Mouse (Mus musculus) limb, embryonic 15.5 days (tissue): ENCODE data around the gene Fam169b. TPM values are rescaled to one million over a fixed set of nuclear protein-coding genes. Genes with fewer than 3 reads are reported as not detected.

ENCODE experiments used
- ATAC-seq: fragments of 200-750 bp; cut with Nextera tagmentation; 2 replicates; pipeline ENCODE4 v1.8.0; 2017; ENCODE audit warnings: low read depth, moderate TSS enrichment; ENCODE audit not compliant: insufficient number of reproducible peaks, low FRiP score, low TSS enrichment
- H3K27ac ChIP-seq: fragments of 300-500 bp; sonication (generic); 2 replicates; pipeline ENCODE4 v1.5.1; 2015; ENCODE audit warnings: moderate library complexity, mild to moderate bottlenecking, inconsistent platforms
- H3K27me3 ChIP-seq: fragments of 300-500 bp; sonication (generic); 2 replicates; pipeline ENCODE4 v1.6.1; 2015; ENCODE audit warnings: inconsistent platforms
- H3K36me3 ChIP-seq: fragments of 300-500 bp; sonication (generic); 2 replicates; pipeline ENCODE4 v1.6.1; 2015; ENCODE audit warnings: inconsistent platforms
- H3K4me1 ChIP-seq: fragments of 300-500 bp; sonication (generic); 2 replicates; pipeline ENCODE4 v1.6.1; 2015; ENCODE audit warnings: inconsistent platforms
- H3K4me2 ChIP-seq: fragments of 300-500 bp; sonication (generic); 2 replicates; pipeline ENCODE4 v1.6.1; 2015; ENCODE audit warnings: mild to moderate bottlenecking, inconsistent platforms
- H3K4me3 ChIP-seq: fragments of 300-500 bp; sonication (generic); 2 replicates; pipeline ENCODE4 v1.5.1; 2015; ENCODE audit warnings: mild to moderate bottlenecking, inconsistent platforms
- H3K9ac ChIP-seq: fragments of 300-500 bp; sonication (generic); 2 replicates; pipeline ENCODE4 v1.6.1; 2015; ENCODE audit warnings: inconsistent platforms
- H3K9me3 ChIP-seq: fragments of 300-500 bp; sonication (generic); 2 replicates; pipeline ENCODE4 v1.6.1; 2016; ENCODE audit warnings: inconsistent platforms
- WGBS: fragments of 180-500 bp; shearing (Covaris S2); methylation state at CpG from one replicate; pipeline ENCODE4 v1.1.7; 2015; 5-methylcytosine and 5-hydroxymethylcytosine counted together
- polyA plus RNA-seq: library from polyadenylated mRNA; unstranded; fragments of >200 nt; fragmentation: Nextera tagmentation; extraction: Ambion mirVana; gene quantifications from 2 replicates; pipeline ENCODE4 v1.2.1, GENCODE M21; 2015

The Fam169b gene
- polyA plus RNA-seq = 0.96 and 1.9 TPM in 2 replicates

- no peak within 1 kb of the TSS for H3K4me2 ChIP-seq
- no peaks in the 10 kb centered on the region for H3K36me3 ChIP-seq
- H3K9me3 ChIP-seq = no peaks in the 10 kb centered on the region
- no peak within 1 kb of the TSS for H3K4me3 ChIP-seq
- H3K4me1 ChIP-seq = peaks cover 30% of the 10 kb centered on the region
- no peak for ATAC-seq
- H3K27me3 ChIP-seq = no peaks in the 10 kb centered on the region
- H3K27ac ChIP-seq = no peak within 1 kb of the TSS
- H3K9ac ChIP-seq = no peak within 1 kb of the TSS
Measured at GRCm38 (mm10) chr7:68273515-68273914, at the start of gene Fam169b. Gene Fam169b, plus strand, starts transcription at chr7:68273839.

DNA sequence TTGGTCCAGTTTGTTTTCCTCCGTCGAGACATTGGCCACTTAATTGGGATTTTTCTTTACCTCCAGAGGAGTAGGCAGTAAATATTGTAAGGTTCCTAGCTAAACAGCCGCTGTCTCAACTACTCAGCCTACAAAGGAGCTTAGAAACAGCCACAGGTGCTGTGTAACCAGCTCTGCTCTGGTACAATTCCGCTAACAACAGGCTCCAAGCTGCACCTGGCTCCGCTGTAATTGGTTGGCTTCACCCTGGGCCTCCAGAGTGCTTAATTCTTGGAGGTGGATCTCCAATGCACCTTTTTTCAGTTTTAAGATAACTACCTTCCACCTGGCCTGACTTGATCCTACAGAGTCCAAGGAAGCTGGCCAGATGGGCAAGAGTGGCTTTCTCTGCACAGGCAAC lies 49.6 kb upstream of the Fam169b start:
- H3K4me2 ChIP-seq = no peak overlapping the region
- ATAC-seq = no peak
- 68% methylated on average over 5 of the region's 5 CpGs for WGBS

GRCm38 (mm10) chr7:68225427-68226054 lies 48.1 kb upstream of the Fam169b start:
- H3K27ac ChIP-seq = no peak overlapping the region
- peaks cover 67% of the 10 kb centered on the region for H3K36me3 ChIP-seq
- no peaks in the 10 kb centered on the region for H3K9me3 ChIP-seq
- 86% methylated on average over 9 of the region's 9 CpGs for WGBS
- H3K27me3 ChIP-seq = no peaks in the 10 kb centered on the region
- H3K4me1 ChIP-seq = peaks cover 26% of the 10 kb centered on the region
- no peak overlapping the region for H3K4me3 ChIP-seq
- ATAC-seq = no peak
- H3K4me2 ChIP-seq = no peak overlapping the region
- H3K9ac ChIP-seq = no peak overlapping the region

More for the DNA sequence above, 49.6 kb upstream of the Fam169b start:
- H3K9ac ChIP-seq = no peak overlapping the region
- H3K4me1 ChIP-seq = peaks cover 29% of the 10 kb centered on the region
- no peak overlapping the region; the same call in 1 of the 2 replicates for H3K27ac ChIP-seq
- H3K36me3 ChIP-seq = peaks cover 66% of the 10 kb centered on the region
- H3K4me3 ChIP-seq = no peak overlapping the region
- no peaks in the 10 kb centered on the region for H3K9me3 ChIP-seq
- H3K27me3 ChIP-seq = no peaks in the 10 kb centered on the region

DNA sequence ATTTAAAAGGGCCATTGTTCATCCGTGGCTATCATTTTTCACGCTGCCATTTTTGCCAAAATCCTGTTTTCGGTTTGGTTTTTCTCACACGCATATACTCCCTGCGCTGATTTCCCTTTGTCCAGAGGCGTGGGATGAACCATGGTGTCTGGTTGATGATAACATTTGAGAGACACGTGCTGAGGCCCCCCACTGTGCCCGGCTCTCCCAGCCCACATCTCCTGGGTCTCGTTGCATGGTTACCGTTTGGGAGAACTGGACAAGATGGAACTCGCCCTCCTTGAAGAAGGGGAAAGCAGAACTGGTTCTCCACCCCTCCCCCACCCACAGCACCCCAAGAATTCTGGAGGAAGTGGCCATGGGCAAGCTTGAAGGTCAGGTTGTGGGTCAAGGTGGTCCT lies 46.6 kb upstream of the Fam169b start:
- H3K9ac ChIP-seq = no peak overlapping the region
- no peak overlapping the region for H3K27ac ChIP-seq
- peaks cover 69% of the 10 kb centered on the region for H3K36me3 ChIP-seq
- no peaks in the 10 kb centered on the region for H3K27me3 ChIP-seq
- no peak overlapping the region for H3K4me3 ChIP-seq
- 72% methylated on average over 11 of the region's 11 CpGs for WGBS
- no peak for ATAC-seq
- peaks cover 26% of the 10 kb centered on the region for H3K4me1 ChIP-seq
- H3K4me2 ChIP-seq = no peak overlapping the region
- no peaks in the 10 kb centered on the region for H3K9me3 ChIP-seq

GRCm38 (mm10) chr7:68227621-68228020 lies 46.0 kb upstream of the Fam169b start:
- H3K27ac ChIP-seq = no peak overlapping the region
- no peak overlapping the region for H3K4me2 ChIP-seq
- H3K9me3 ChIP-seq = no peaks in the 10 kb centered on the region
- no peak overlapping the region for H3K4me3 ChIP-seq
- 70% methylated on average over 4 of the region's 4 CpGs for WGBS
- no peak overlapping the region for H3K9ac ChIP-seq
- H3K4me1 ChIP-seq = peaks cover 26% of the 10 kb centered on the region
- H3K27me3 ChIP-seq = no peaks in the 10 kb centered on the region
- no peak for ATAC-seq
- H3K36me3 ChIP-seq = peaks cover 67% of the 10 kb centered on the region

DNA sequence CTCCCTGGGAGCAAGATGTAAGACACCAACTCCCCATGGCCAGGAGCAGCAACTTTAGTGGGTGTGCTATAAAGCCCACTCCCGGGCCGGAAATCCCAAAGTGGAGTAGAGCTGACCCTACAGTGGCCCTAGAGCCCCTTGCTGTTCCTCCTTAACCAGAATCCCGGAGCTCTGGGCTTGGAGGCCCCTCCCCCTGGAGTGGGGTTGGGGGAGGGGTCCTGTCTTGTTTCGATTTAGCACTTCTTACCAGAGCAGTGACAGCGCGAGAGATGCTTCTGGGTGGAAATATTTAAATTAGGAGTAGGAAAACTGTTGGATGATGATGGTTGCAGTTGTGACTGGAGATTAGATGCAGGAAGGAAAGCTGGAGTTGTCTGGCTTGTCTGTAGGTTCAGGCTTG lies 45.1 kb upstream of the Fam169b start:
- Histone ChIP-seq H3K4me1 (peaks cover 22% of the 10 kb centered on the region), H3K9me3 (no peaks in the 10 kb centered on the region), H3K27me3 (no peaks in the 10 kb centered on the region), H3K36me3 (peaks cover 63% of the 10 kb centered on the region), H3K4me3 (no peak overlapping the region), H3K4me2 (no peak overlapping the region), H3K9ac (no peak overlapping the region), H3K27ac (0 out of 2 replicates have a peak overlapping the region, but pooled peaks have one; percentile 22)
- ATAC-seq = no peak
- 40% methylated on average over 6 of the region's 6 CpGs for WGBS

- H3K27ac ChIP-seq = no peak overlapping the region
- peaks cover 44% of the 10 kb centered on the region for H3K36me3 ChIP-seq
- no peak overlapping the region for H3K9ac ChIP-seq
- H3K9me3 ChIP-seq = no peaks in the 10 kb centered on the region
- ATAC-seq = no peak
- H3K4me2 ChIP-seq = no peak overlapping the region
- WGBS = 87% methylated on average over 9 of the region's 9 CpGs
- no peaks in the 10 kb centered on the region for H3K27me3 ChIP-seq
- H3K4me3 ChIP-seq = no peak overlapping the region
- H3K4me1 ChIP-seq = peaks cover 22% of the 10 kb centered on the region
Measured at GRCm38 (mm10) chr7:68230831-68231230, 42.8 kb upstream of the Fam169b start.

DNA sequence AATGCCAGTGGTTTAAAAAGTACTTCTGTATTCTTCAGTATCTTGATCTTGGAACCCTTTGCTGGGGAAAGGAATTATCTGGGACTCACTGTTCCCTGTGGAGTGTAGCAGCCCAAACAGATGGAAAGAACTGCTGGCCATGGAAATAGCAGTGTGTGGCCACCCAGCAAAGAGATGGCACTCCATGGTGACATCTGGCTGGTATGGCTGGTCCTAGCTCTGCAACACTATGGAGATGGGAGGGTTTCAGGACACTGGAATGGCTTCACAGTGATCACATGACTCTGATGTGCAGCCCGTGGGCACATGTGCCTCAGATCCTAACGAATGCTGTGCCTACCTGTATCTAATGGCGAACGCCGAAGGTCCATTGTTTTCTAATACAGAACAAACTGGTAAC lies 41.1 kb upstream of the Fam169b start:
- Histone ChIP-seq H3K27me3 (no peaks in the 10 kb centered on the region), H3K4me1 (peaks cover 18% of the 10 kb centered on the region), H3K27ac (peak overlapping the region; percentile 33; the same call in 1 of the 2 replicates), H3K9ac (no peak overlapping the region), H3K9me3 (no peaks in the 10 kb centered on the region), H3K4me2 (no peak overlapping the region), H3K36me3 (peaks cover 29% of the 10 kb centered on the region), H3K4me3 (no peak overlapping the region)
- no peak for ATAC-seq
- WGBS = 84% methylated on average over 5 of the region's 5 CpGs

DNA sequence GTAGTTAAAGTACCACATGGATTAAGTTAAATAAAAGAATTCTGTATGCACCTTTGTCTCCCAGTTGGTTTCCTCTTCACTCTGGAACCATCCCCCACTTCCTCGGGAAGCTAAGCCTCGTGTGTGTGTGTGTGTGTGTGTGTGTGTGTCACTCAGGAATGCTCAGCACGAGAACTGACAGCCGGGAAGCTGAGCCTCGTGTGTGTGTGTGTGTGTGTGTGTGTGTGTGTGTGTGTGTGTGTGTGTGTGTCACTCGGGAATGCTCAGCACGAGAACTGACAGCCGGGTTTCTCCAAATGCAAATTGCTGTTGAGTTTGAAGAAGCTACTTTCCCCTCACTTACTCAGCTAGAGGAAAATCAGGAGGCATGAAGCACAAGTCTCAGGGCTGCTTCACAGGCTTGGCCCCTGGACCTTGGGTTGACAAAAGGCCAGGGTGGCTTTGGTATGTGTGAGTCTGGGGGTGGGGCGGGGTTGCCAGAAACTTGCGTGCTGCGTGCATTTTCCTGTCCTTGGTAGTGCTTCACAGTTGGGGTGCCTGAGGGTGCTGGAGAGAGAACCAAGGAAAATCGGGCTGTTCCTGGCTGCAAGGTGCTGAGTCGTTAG lies 39.9 kb upstream of the Fam169b start:
- Histone ChIP-seq H3K4me2 (no peak overlapping the region), H3K27me3 (no peaks in the 10 kb centered on the region), H3K4me1 (peaks cover 13% of the 10 kb centered on the region), H3K4me3 (no peak overlapping the region), H3K27ac (peak overlapping the region; percentile 43; the same call in 1 of the 2 replicates), H3K9me3 (no peaks in the 10 kb centered on the region), H3K36me3 (peaks cover 24% of the 10 kb centered on the region), H3K9ac (no peak overlapping the region)
- ATAC-seq = no peak
- WGBS = 24% methylated on average over 13 of the region's 13 CpGs

- H3K4me1 ChIP-seq = peaks cover 13% of the 10 kb centered on the region
- no peaks in the 10 kb centered on the region for H3K27me3 ChIP-seq
- WGBS = 67% methylated on average over 8 of the region's 8 CpGs
- H3K36me3 ChIP-seq = no peaks in the 10 kb centered on the region
- no peak for ATAC-seq
- H3K9me3 ChIP-seq = no peaks in the 10 kb centered on the region
- H3K27ac ChIP-seq = no peak overlapping the region
- no peak overlapping the region for H3K4me3 ChIP-seq
- no peak overlapping the region for H3K4me2 ChIP-seq
- no peak overlapping the region for H3K9ac ChIP-seq
Measured at GRCm38 (mm10) chr7:68236817-68237216, 36.8 kb upstream of the Fam169b start.

- Histone ChIP-seq H3K9me3 (no peaks in the 10 kb centered on the region), H3K27me3 (no peaks in the 10 kb centered on the region), H3K4me2 (no peak overlapping the region), H3K36me3 (no peaks in the 10 kb centered on the region), H3K27ac (no peak overlapping the region), H3K4me1 (peaks cover under 1% of the 10 kb centered on the region; the same call in 1 of the 2 replicates), H3K4me3 (no peak overlapping the region), H3K9ac (no peak overlapping the region)
- 57% methylated on average over 11 of the region's 11 CpGs for WGBS
- no peak for ATAC-seq
Measured at GRCm38 (mm10) chr7:68239220-68239827, 34.3 kb upstream of the Fam169b start.

DNA sequence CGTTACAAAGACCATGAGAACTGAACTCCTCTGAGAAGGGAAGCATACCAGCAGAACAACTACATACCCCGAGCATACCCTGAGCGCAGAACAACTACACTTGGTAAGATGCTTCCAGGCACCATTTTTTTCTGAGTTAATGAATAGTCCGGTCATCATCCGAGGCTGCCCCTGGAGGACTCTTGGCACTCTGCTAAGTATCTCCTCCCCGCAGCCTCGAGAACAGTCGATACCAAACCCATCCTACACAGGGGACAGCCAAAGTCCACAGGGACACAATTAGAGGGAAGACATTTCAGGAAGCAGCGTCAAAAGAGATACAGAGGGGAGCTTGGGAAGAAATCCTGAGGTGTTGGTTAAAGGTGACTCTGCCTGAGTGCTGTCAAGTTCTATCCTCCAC lies 32.4 kb upstream of the Fam169b start:
- H3K9me3 ChIP-seq = no peaks in the 10 kb centered on the region
- H3K9ac ChIP-seq = no peak overlapping the region
- no peak overlapping the region for H3K4me2 ChIP-seq
- no peak overlapping the region for H3K27ac ChIP-seq
- WGBS = 84% methylated on average over 9 of the region's 9 CpGs
- ATAC-seq = no peak
- no peaks in the 10 kb centered on the region for H3K36me3 ChIP-seq
- H3K4me3 ChIP-seq = no peak overlapping the region
- no peaks in the 10 kb centered on the region for H3K27me3 ChIP-seq
- H3K4me1 ChIP-seq = no peaks in the 10 kb centered on the region
